Mouse (Mus musculus) heart, embryonic 11.5 days (tissue): ENCODE data around the gene Dync1li2. TPM values are rescaled to one million over a fixed set of nuclear protein-coding genes. Genes with fewer than 3 reads are reported as not detected.

ENCODE experiments used
- ATAC-seq: fragments of 200-750 bp; cut with Nextera tagmentation; replicated peaks from 2 replicates; pipeline ENCODE4 v1.8.0; 2017; ENCODE audit warnings: moderate library complexity; ENCODE audit not compliant: insufficient number of reproducible peaks, low FRiP score, low TSS enrichment
- H3K27ac ChIP-seq: fragments of 300-500 bp; sonication (generic); 2 replicates; pipeline ENCODE4 v1.5.1; 2014; ENCODE audit warnings: mild to moderate bottlenecking, low read depth, low read length
- H3K27me3 ChIP-seq: fragments of 300-500 bp; sonication (generic); 2 replicates; pipeline ENCODE4 v1.6.1; 2014; ENCODE audit warnings: mild to moderate bottlenecking, low read length, mixed read lengths; ENCODE audit not compliant: control insufficient read depth, insufficient read depth
- H3K36me3 ChIP-seq: fragments of 300-500 bp; sonication (generic); 2 replicates; pipeline ENCODE4 v1.6.1; 2014; ENCODE audit warnings: mild to moderate bottlenecking, low read length, moderate library complexity, mixed read lengths; ENCODE audit not compliant: control insufficient read depth, insufficient read depth
- H3K4me1 ChIP-seq: fragments of 300-500 bp; sonication (generic); 2 replicates; pipeline ENCODE4 v1.6.1; 2014; ENCODE audit warnings: low read length; ENCODE audit not compliant: control insufficient read depth, insufficient read depth
- H3K4me2 ChIP-seq: fragments of 300-500 bp; sonication (generic); 2 replicates; pipeline ENCODE4 v1.6.1; 2014; ENCODE audit warnings: mild to moderate bottlenecking, moderate library complexity
- H3K4me3 ChIP-seq: fragments of 300-500 bp; sonication (generic); 2 replicates; pipeline ENCODE4 v1.5.1; 2014; ENCODE audit warnings: low read depth, low read length
- H3K9ac ChIP-seq: fragments of 300-500 bp; sonication (generic); 2 replicates; pipeline ENCODE4 v1.6.1; 2014; ENCODE audit warnings: mild to moderate bottlenecking, low read depth, low read length, moderate library complexity
- H3K9me3 ChIP-seq: fragments of 300-500 bp; sonication (generic); replicated peaks from 2 replicates; pipeline ENCODE4 v1.6.1; 2016; ENCODE audit warnings: low read length; ENCODE audit not compliant: control insufficient read depth
- whole genome bisulfite sequencing: fragments of 180-500 bp; shearing (Covaris S2); extraction: QIAGEN DNeasy Blood & Tissue Kit; methylation state at CpG from one replicate; pipeline ENCODE4 v1.1.7; 2014; ENCODE audit not compliant: insufficient replicate concordance; 5-methylcytosine and 5-hydroxymethylcytosine counted together
- polyA plus RNA-seq: library from polyadenylated mRNA; unstranded; fragments of >200 nt; fragmentation: Nextera tagmentation; extraction: Ambion mirVana; gene quantifications from 2 replicates; pipeline ENCODE4 v1.2.1, GENCODE M21; 2014

The Dync1li2 gene
- polyA plus RNA-seq, 1 experiment from 2014 or later: 43.0 TPM

- no peak for ATAC-seq
- 0 out of 2 replicates have a peak overlapping the region, but pooled peaks have one; percentile 2 for H3K9ac ChIP-seq
- peak overlapping the region; percentile 62 for H3K27ac ChIP-seq
Observed at GRCm38 (mm10) chr8:104374864-104375846, 67.7 kb downstream of the Dync1li2 start.

GRCm38 (mm10) chr8:104374269-104374668 is 68.6 kb downstream of the Dync1li2 start:
- no peaks in the 10 kb centered on the region for H3K9me3 ChIP-seq
- peaks cover 15% of the 10 kb centered on the region for H3K4me1 ChIP-seq
- no peak overlapping the region for H3K4me3 ChIP-seq
- no peaks in the 10 kb centered on the region for H3K27me3 ChIP-seq
- no peak for ATAC-seq
- H3K9ac ChIP-seq: no peak overlapping the region
- H3K4me2 ChIP-seq: no peak overlapping the region
- H3K27ac ChIP-seq: no peak overlapping the region
- WGBS: 78% methylated on average over 11 of the region's 11 CpGs
- H3K36me3 ChIP-seq: no peaks in the 10 kb centered on the region

More at GRCm38 (mm10) chr8:104374864-104375846, 67.7 kb downstream of the Dync1li2 start:
- 45% methylated on average over 14 of the region's 14 CpGs for WGBS
- Histone ChIP-seq H3K4me2 (peak overlapping the region; percentile 6), H3K4me3 (no peak overlapping the region), H3K9me3 (no peaks in the 10 kb centered on the region), H3K4me1 (peaks cover 15% of the 10 kb centered on the region), H3K27me3 (no peaks in the 10 kb centered on the region), H3K36me3 (no peaks in the 10 kb centered on the region)

GRCm38 (mm10) chr8:104373779-104374178 is 69.1 kb downstream of the Dync1li2 start:
- Histone ChIP-seq H3K4me1 (peaks cover 15% of the 10 kb centered on the region), H3K9me3 (no peaks in the 10 kb centered on the region), H3K4me3 (no peak overlapping the region), H3K27ac (no peak overlapping the region), H3K4me2 (no peak overlapping the region), H3K36me3 (no peaks in the 10 kb centered on the region), H3K9ac (no peak overlapping the region), H3K27me3 (no peaks in the 10 kb centered on the region)
- WGBS: 75% methylated on average over 11 of the region's 11 CpGs
- no peak for ATAC-seq

GRCm38 (mm10) chr8:104371121-104371520 is 71.7 kb downstream of the Dync1li2 start:
- H3K4me1 ChIP-seq: peaks cover 15% of the 10 kb centered on the region
- no peaks in the 10 kb centered on the region for H3K36me3 ChIP-seq
- no peak for ATAC-seq
- WGBS: 85% methylated on average over 6 of the region's 6 CpGs
- H3K27ac ChIP-seq: no peak overlapping the region
- no peak overlapping the region for H3K4me2 ChIP-seq
- no peak overlapping the region for H3K9ac ChIP-seq
- H3K27me3 ChIP-seq: no peaks in the 10 kb centered on the region
- H3K9me3 ChIP-seq: no peaks in the 10 kb centered on the region
- H3K4me3 ChIP-seq: no peak overlapping the region

- Histone ChIP-seq H3K4me1 (peaks cover 7% of the 10 kb centered on the region), H3K27ac (no peak overlapping the region), H3K4me3 (no peak overlapping the region), H3K27me3 (no peaks in the 10 kb centered on the region), H3K9ac (no peak overlapping the region), H3K4me2 (no peak overlapping the region), H3K9me3 (peaks cover 6% of the 10 kb centered on the region; the same call in 1 of the 2 replicates), H3K36me3 (no peaks in the 10 kb centered on the region)
- no peak for ATAC-seq
- 76% methylated on average over 6 of the region's 6 CpGs for WGBS
Observed at GRCm38 (mm10) chr8:104370071-104370470, 72.8 kb downstream of the Dync1li2 start.

GRCm38 (mm10) chr8:104369591-104369990 is 73.3 kb downstream of the Dync1li2 start:
- H3K4me2 ChIP-seq: no peak overlapping the region
- no peak overlapping the region for H3K4me3 ChIP-seq
- no peak overlapping the region for H3K9ac ChIP-seq
- H3K27me3 ChIP-seq: no peaks in the 10 kb centered on the region
- ATAC-seq: no peak
- no peak overlapping the region for H3K27ac ChIP-seq
- WGBS: 83% methylated on average over 12 of the region's 12 CpGs
- peaks cover 6% of the 10 kb centered on the region; the same call in 1 of the 2 replicates for H3K9me3 ChIP-seq
- H3K4me1 ChIP-seq: peaks cover 3% of the 10 kb centered on the region
- H3K36me3 ChIP-seq: no peaks in the 10 kb centered on the region

Other genes with a start within 250 kb of the Dync1li2 start
- gene Tk2, start 194.5 kb downstream of the Dync1li2 start, polyA plus RNA-seq: 11.9 and 14.1 TPM in 2 replicates
- 27.0 and 30.0 TPM in 2 replicates for gene Cklf, start 192.2 kb downstream of the Dync1li2 start, polyA plus RNA-seq
- not detected in 2 replicates for gene Cmtm2a, start 149.9 kb downstream of the Dync1li2 start, polyA plus RNA-seq
- gene Gm45711, start 133.0 kb downstream of the Dync1li2 start, polyA plus RNA-seq: not detected in 2 replicates
- gene Cmtm1, start 132.9 kb downstream of the Dync1li2 start, polyA plus RNA-seq: not detected in 2 replicates
- gene Gm11020, start 121.5 kb downstream of the Dync1li2 start, polyA plus RNA-seq: not detected in 2 replicates
- not detected in 2 replicates for gene Cmtm2b, start 120.8 kb downstream of the Dync1li2 start, polyA plus RNA-seq
- 106 and 112 TPM in 2 replicates for gene Cmtm3, start 103.6 kb downstream of the Dync1li2 start, polyA plus RNA-seq
- gene Cmtm4, start 47.2 kb downstream of the Dync1li2 start, polyA plus RNA-seq: 1.9 and 2.2 TPM in 2 replicates
- gene Terb1, start 66.9 kb upstream of the Dync1li2 start, polyA plus RNA-seq: 0.39 TPM in 1 of 2 replicates, not detected in the other
- gene Nae1, start 91.6 kb upstream of the Dync1li2 start, polyA plus RNA-seq: 78.1 and 88.6 TPM in 2 replicates
- gene Car7, start 91.6 kb upstream of the Dync1li2 start, polyA plus RNA-seq: 0.34 and 0.68 TPM in 2 replicates
- gene Pdp2, start 148.4 kb upstream of the Dync1li2 start, polyA plus RNA-seq: 9.5 and 10.2 TPM in 2 replicates
- 14.5 and 16.4 TPM in 2 replicates for gene Cdh16, start 181.3 kb upstream of the Dync1li2 start, polyA plus RNA-seq
- gene Rrad, start 188.3 kb upstream of the Dync1li2 start, polyA plus RNA-seq: 300 and 328 TPM in 2 replicates
- 189 and 199 TPM in 2 replicates for gene Ciao2b, start 198.9 kb upstream of the Dync1li2 start, polyA plus RNA-seq